Mouse (Mus musculus): ENCODE data around the gene Rad51b. TPM values are rescaled to one million over a fixed set of nuclear protein-coding genes. Genes with fewer than 3 reads are reported as not detected.

The Rad51b gene
- polyA plus RNA-seq, 1 experiment from 2014 or later, result 6.6 TPM

DNA sequence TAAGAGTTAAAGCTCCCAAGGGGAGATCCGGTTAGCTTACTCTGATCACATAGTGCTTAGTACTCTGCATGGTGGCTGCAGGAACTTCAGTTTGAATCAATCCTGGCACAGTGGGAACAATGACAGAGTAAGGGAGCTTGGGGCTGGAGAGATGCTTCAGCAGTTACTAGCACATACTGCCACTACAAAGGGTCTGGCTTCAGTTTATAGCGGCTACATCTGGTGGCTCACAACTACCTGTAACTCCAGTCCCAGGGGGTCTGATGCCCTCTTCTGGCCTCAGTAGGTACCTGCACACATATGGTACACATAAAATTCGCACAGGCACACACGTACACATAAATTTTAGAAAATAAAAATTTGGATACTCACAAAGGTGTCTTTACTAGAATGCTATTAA is 555.5 kb downstream of the Rad51b start:
- Histone ChIP-seq H3K4me1 (replicated peaks) (peaks cover 27% of the 10 kb centered on the region), H3K27ac (no peak overlapping the region), H3K9me3 (peaks cover 5% of the 10 kb centered on the region; the same call in 1 of the 2 replicates), H3K36me3 (no peaks in the 10 kb centered on the region), H3K4me3 (no peak overlapping the region), H3K27me3 (ENCODE audit: insufficient read depth, poor library complexity, severe bottlenecking) (no peaks in the 10 kb centered on the region)
- WGBS, result 96% methylated on average over 4 of the region's 4 CpGs
- DNase-seq (ENCODE audit: low spot score), result no peak

DNA sequence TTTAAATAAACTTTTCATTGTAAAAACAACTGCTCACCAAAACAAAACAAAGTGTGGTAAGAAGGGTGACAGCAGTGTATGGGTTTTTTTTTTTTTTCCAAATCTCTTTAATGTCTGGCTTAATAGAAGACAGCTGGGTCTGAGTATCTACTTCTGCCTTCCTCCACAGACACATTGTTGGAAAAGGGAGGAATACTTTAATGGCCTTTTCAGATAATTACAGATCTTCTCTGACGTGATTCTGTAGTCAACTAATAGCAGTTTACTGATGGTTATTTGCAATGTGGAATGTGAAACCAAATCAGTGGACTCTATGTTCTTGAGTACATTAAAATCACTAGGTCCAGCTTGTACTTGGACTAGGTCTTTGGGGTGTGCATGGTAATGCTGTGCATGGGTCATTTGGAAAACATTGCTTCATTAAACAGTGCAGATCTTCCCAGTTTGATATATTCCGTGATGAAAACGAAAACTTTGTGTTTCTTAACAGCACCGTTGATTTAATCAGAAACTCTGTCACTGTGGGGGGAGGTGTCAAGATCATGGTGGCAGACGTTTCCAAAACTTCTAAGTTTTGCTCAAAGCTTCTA is 556.9 kb downstream of the Rad51b start:
- no peaks in the 10 kb centered on the region for H3K27me3 ChIP-seq (ENCODE audit: insufficient read depth, poor library complexity, severe bottlenecking)
- H3K4me1 ChIP-seq (replicated peaks), result peaks cover 27% of the 10 kb centered on the region
- 82% methylated on average over 5 of the region's 5 CpGs for WGBS
- H3K36me3 ChIP-seq, result no peaks in the 10 kb centered on the region
- no peak overlapping the region for H3K4me3 ChIP-seq
- no peak for DNase-seq (ENCODE audit: low spot score)
- no peak overlapping the region for H3K27ac ChIP-seq
- peaks cover 5% of the 10 kb centered on the region; the same call in 1 of the 2 replicates for H3K9me3 ChIP-seq

DNA sequence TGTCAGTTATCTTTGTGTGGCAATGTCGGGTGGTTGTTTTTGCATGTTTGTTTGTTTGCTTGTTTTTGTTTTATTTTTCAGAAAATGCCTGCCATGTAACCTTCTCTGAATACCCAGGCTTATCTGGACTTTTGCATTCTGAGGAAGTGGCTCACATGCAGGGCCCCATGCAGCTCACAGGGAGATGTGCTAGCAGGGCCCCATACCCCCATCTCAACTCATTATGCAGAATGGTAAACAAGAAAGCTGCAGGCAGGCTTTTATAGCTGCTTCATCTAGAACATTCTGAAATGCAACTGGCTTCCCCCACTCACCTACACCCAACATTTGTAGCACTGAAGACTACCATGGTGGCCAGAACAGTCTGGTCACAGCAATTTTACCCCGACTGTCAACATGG is 557.4 kb downstream of the Rad51b start:
- Histone ChIP-seq H3K4me1 (replicated peaks) (peaks cover 30% of the 10 kb centered on the region), H3K27ac (no peak overlapping the region)

DNA sequence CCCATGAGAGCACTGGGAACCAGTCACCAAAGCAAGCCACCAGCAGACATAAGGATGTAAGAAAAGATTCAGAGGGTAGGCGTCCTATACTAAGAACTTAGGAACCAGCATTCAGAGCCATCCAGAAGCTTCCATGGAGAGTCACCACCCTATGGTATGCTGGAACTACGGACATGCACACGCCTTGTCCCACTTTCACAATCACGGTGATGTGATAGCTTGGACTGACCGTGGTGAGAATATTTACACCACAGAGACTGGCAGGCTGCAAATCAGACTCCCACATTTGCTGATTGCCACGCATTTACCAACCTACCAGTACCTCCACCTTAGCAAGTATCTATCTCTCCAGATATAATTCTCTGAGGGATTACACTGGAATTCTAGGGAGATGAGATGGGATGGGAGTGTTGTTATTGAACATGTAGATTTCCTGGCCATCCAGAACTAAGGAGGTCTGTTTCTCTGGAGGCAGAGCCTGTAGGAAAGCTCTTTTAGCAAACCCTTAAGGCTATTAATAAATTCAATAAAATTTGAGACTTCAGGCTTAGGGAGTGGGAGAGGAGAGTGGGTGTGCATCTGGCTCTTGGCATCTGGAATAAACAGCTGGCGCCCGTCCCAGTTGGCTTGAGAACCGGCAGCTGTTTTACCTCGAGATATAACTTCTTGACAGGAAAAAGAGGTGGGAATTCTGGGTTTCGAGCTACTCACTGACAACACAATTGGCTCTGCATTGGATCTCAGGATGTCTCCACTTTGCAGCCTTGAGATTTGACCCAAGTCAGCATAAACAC is 559.2 kb downstream of the Rad51b start:
- H3K4me1 ChIP-seq (replicated peaks), result peaks cover 48% of the 10 kb centered on the region
- no peaks in the 10 kb centered on the region for H3K36me3 ChIP-seq
- H3K27me3 ChIP-seq (ENCODE audit: insufficient read depth, poor library complexity, severe bottlenecking), result no peaks in the 10 kb centered on the region
- no peak for DNase-seq (ENCODE audit: low spot score)
- H3K9me3 ChIP-seq, result peaks cover 5% of the 10 kb centered on the region; the same call in 1 of the 2 replicates
- H3K27ac ChIP-seq, result peak overlapping the region; percentile 77
- 92% methylated on average over 11 of the region's 11 CpGs for WGBS
- H3K4me3 ChIP-seq, result no peak overlapping the region

More for the DNA sequence above, 557.4 kb downstream of the Rad51b start:
- H3K4me3 ChIP-seq, result no peak overlapping the region
- no peaks in the 10 kb centered on the region for H3K36me3 ChIP-seq
- no peak for DNase-seq (ENCODE audit: low spot score)
- no peaks in the 10 kb centered on the region for H3K27me3 ChIP-seq (ENCODE audit: insufficient read depth, poor library complexity, severe bottlenecking)
- H3K9me3 ChIP-seq, result peaks cover 5% of the 10 kb centered on the region; the same call in 1 of the 2 replicates
- WGBS, result 96% methylated on average over 2 of the region's 2 CpGs

DNA sequence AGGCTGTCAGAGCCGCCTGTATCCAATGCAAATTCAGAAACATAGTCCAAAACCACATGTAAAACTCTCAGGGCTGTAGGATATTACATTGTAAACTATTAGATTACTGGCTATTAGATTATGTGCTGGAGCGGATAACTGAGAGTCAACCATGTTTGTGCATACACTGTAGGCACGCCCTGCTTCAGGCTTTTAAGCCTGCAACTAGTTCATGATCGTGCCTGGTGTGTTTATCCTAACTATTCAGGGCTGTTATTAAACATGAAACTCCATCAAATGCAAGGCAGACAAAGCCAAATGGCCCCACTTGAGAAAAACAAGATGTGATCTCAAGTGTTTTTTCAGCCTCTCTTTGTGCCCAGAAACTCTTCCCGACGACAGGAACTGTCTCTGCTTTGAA is 560.6 kb downstream of the Rad51b start:
- Histone ChIP-seq H3K4me1 (replicated peaks) (peaks cover 49% of the 10 kb centered on the region), H3K27me3 (ENCODE audit: insufficient read depth, poor library complexity, severe bottlenecking) (no peaks in the 10 kb centered on the region), H3K27ac (0 out of 2 replicates have a peak overlapping the region, but pooled peaks have one; percentile 40), H3K9me3 (peaks cover 6% of the 10 kb centered on the region; the same call in 1 of the 2 replicates), H3K4me3 (no peak overlapping the region), H3K36me3 (no peaks in the 10 kb centered on the region)
- WGBS, result 85% methylated on average over 6 of the region's 6 CpGs
- no peak for DNase-seq (ENCODE audit: low spot score)

DNA sequence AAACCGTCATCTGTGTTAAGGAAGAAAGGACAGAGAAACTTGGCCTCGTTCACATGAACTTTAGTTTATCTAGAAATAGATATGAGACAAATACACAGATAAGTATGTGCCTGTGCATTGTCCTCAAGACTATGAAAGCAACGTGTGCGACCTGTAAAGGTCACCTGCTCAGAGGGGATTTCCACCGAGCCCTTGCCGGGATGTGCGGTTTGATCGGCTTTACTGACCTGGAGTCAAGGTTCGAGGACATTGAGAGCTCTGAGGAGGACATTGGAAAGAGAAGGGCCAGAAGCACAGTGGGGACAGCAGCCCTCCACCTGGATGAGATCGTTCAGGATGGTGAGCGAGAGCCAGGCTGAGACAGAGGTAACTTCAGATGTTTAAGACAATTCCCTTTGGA is 561.3 kb downstream of the Rad51b start:
- DNase-seq (ENCODE audit: low spot score), result no peak
- peak overlapping the region; percentile 85 for H3K27ac ChIP-seq
- no peaks in the 10 kb centered on the region for H3K27me3 ChIP-seq (ENCODE audit: insufficient read depth, poor library complexity, severe bottlenecking)
- H3K4me3 ChIP-seq, result no peak overlapping the region
- no peaks in the 10 kb centered on the region for H3K36me3 ChIP-seq
- 78% methylated on average over 11 of the region's 11 CpGs for WGBS
- peaks cover 49% of the 10 kb centered on the region for H3K4me1 ChIP-seq (replicated peaks)
- H3K9me3 ChIP-seq, result peaks cover 5% of the 10 kb centered on the region; the same call in 1 of the 2 replicates

DNA sequence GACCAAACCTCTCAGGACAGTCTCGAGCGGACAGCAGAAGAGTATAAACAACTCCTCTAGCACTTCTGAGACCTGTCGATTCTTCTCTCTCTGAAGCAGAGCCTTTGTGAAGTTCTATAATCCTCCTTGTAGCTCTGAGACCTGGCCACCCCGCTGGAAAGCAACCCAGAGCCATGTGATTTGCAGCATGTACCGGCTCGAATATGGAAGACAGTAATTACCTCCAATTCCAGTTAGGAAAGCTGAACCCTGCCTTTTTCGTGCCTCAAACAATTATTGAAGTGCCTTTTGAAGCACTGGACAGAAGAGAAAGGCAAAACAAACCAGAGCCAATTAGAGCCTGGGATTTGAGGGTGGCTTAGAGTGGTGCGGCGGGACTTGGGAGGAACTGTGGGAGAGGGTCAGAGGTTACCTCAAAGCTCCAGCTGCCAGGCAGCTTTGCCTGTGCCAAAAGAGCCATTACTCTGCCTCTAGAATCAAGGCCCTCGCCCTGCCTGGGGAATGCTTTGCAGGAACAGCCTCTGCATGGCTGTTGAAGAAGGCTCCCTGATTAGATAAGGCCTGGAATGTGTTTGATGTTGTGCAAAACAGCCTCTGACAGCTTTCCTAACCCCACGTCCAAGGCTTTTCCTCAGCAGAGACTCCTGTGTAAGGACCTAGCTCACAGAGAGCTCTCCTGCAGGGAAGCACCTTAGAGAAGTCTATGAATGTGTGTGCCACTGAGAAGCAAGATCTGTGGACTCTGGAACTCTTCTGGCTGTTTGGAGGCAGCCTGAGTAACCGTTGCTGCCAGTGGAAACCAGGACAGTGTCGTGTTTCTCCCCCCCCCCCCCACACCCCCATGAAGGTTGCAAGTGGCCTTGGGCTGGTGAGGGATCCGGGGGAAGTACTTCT is 562.5 kb downstream of the Rad51b start:
- Histone ChIP-seq H3K4me1 (replicated peaks) (peaks cover 52% of the 10 kb centered on the region), H3K9me3 (peaks cover 5% of the 10 kb centered on the region; the same call in 1 of the 2 replicates), H3K27me3 (ENCODE audit: insufficient read depth, poor library complexity, severe bottlenecking) (no peaks in the 10 kb centered on the region), H3K27ac (peak overlapping the region; percentile 85), H3K36me3 (no peaks in the 10 kb centered on the region), H3K4me3 (no peak overlapping the region)
- WGBS, result 32% methylated on average over 14 of the region's 14 CpGs
- DNase-seq (ENCODE audit: low spot score), result peak; percentile 50

DNA sequence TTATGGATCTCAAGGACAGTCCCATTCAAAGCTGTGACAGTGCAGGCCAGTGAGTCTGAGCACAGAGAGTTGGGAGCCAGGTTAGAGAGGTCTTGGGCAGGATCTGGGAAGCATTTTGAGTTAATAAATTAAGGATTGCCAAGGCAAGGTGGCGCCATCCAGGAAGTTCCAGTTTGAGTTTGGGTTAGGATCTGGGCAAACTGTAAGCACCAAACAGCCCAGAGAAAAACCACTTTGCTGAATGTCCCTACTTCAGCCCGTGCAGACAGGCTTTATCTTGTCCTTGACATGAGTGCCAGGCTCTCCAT is 563.1 kb downstream of the Rad51b start:
- Histone ChIP-seq H3K4me3 (no peak overlapping the region), H3K27me3 (ENCODE audit: insufficient read depth, poor library complexity, severe bottlenecking) (no peaks in the 10 kb centered on the region), H3K27ac (peak overlapping the region; percentile 85), H3K36me3 (no peaks in the 10 kb centered on the region), H3K4me1 (replicated peaks) (peaks cover 52% of the 10 kb centered on the region), H3K9me3 (peaks cover 5% of the 10 kb centered on the region; the same call in 1 of the 2 replicates)
- WGBS, result 82% methylated on average over 2 of the region's 2 CpGs
- DNase-seq (ENCODE audit: low spot score), result no peak

Other genes with a start within 250 kb of the Rad51b start
- 28.6 and 32.4 TPM in 2 replicates for gene Pigh, start 207.6 kb upstream of the Rad51b start, polyA plus RNA-seq (2016; fragmentation: Nextera tagmentation; extraction: Ambion mirVana)
- 4.4 TPM in 2 replicates for gene Arg2, start 166.5 kb upstream of the Rad51b start, polyA plus RNA-seq (2016; fragmentation: Nextera tagmentation; extraction: Ambion mirVana)
- gene Vti1b, start 124.6 kb upstream of the Rad51b start, polyA plus RNA-seq (2016; fragmentation: Nextera tagmentation; extraction: Ambion mirVana), result 105 and 109 TPM in 2 replicates
- gene Rdh11, start 105.0 kb upstream of the Rad51b start, polyA plus RNA-seq (2016; fragmentation: Nextera tagmentation; extraction: Ambion mirVana), result 23.8 and 25.6 TPM in 2 replicates
- 1.6 TPM in 2 replicates for gene Rdh12, start 88.4 kb upstream of the Rad51b start, polyA plus RNA-seq (2016; fragmentation: Nextera tagmentation; extraction: Ambion mirVana)
- 11.8 and 15.9 TPM in 2 replicates for gene Zfyve26, start 978 bp upstream of the Rad51b start, polyA plus RNA-seq (2016; fragmentation: Nextera tagmentation; extraction: Ambion mirVana)